Mouse (Mus musculus) CH12.LX (cell line): ENCODE measurements around the gene Nbea. TPM values are rescaled to one million over a fixed set of nuclear protein-coding genes. Genes with fewer than 3 reads are reported as not detected.

Experiments
- DNase-seq: peaks from one replicate; pipeline ENCODE4 v3.0.0-alpha.2; 2013; ENCODE audit errors: extremely low read depth
- H3K27ac ChIP-seq: 2 replicates; pipeline ENCODE4 v1.5.1; 2012; ENCODE audit warnings: low read depth, mild to moderate bottlenecking, control low read depth, moderate library complexity; ENCODE audit not compliant: insufficient read depth
- H3K27me3 ChIP-seq: replicated peaks from 2 replicates; pipeline ENCODE3; 2012; ENCODE audit warnings: inconsistent platforms
- H3K36me3 ChIP-seq, 2 experiments: replicated peaks in 1 of 2; 2 replicates each; pipeline versions ENCODE3 to v1.6.1; 2012; ENCODE audit warnings: inconsistent platforms in 1 of 2, low read length in 1 of 2, mild to moderate bottlenecking in 1 of 2, mixed read lengths in 1 of 2, moderate library complexity in 1 of 2; ENCODE audit not compliant: control insufficient read depth in 1 of 2, insufficient read depth in 1 of 2
- H3K4me1 ChIP-seq, 2 experiments: 2 replicates each; pipeline ENCODE4 v1.6.1; 2012; ENCODE audit warnings: inconsistent platforms in 1 of 2, moderate library complexity in 1 of 2; ENCODE audit not compliant: insufficient read depth in 2 of 2, control insufficient read depth in 1 of 2
- H3K4me2 ChIP-seq: 2 replicates; pipeline ENCODE4 v1.6.1; 2012; ENCODE audit warnings: low read depth, mild to moderate bottlenecking, control low read depth; ENCODE audit not compliant: poor library complexity, insufficient read depth, severe bottlenecking
- H3K4me3 ChIP-seq, 3 experiments: fragments of 150-350 bp in 1 of 3; sonication (generic) in 1 of 3; replicated peaks in 1 of 3; 2 replicates each; pipeline versions ENCODE3 to v1.5.1; 2011 to 2012; ENCODE audit warnings: low read depth in 2 of 3, low read length in 2 of 3, mild to moderate bottlenecking in 2 of 3, moderate library complexity in 2 of 3, control low read depth in 1 of 3, improper control_type of control experiment in 1 of 3, inconsistent platforms in 1 of 3, mixed read lengths in 1 of 3; ENCODE audit not compliant: poor library complexity in 1 of 3
- H3K79me2 ChIP-seq: replicated peaks from 2 replicates; pipeline ENCODE4 v1.6.1; 2012; ENCODE audit warnings: mild to moderate bottlenecking, moderate library complexity; ENCODE audit not compliant: control insufficient read depth, poor library complexity, insufficient read depth, severe bottlenecking; ENCODE audit errors: extremely low read depth
- H3K9ac ChIP-seq: 2 replicates; pipeline ENCODE4 v1.6.1; 2012; ENCODE audit warnings: low read depth, mild to moderate bottlenecking, control low read depth, moderate library complexity; ENCODE audit not compliant: insufficient read depth
- H3K9me3 ChIP-seq: replicated peaks from 2 replicates; pipeline ENCODE3; 2012; ENCODE audit warnings: low read length, inconsistent platforms, mixed read lengths
- BHLHE40 ChIP-seq: IDR thresholded peaks from 2 replicates; pipeline ENCODE4 v1.6.1; 2011; ENCODE audit warnings: mild to moderate bottlenecking, low read depth, low read length, improper control_type of control experiment
- E2F4 ChIP-seq: IDR thresholded peaks from 2 replicates; pipeline ENCODE4 v1.6.1; 2011; ENCODE audit warnings: low read depth, low read length, improper control_type of control experiment; ENCODE audit not compliant: insufficient replicate concordance
- ELF1 ChIP-seq: IDR thresholded peaks from 2 replicates; pipeline ENCODE4 v1.6.1; 2014; ENCODE audit warnings: low read depth, mild to moderate bottlenecking, inconsistent platforms, low read length, improper control_type of control experiment
- GABPA ChIP-seq: IDR thresholded peaks from 2 replicates; pipeline ENCODE4 v1.6.1; 2012; ENCODE audit warnings: low read depth, low read length, improper control_type of control experiment, inconsistent platforms; ENCODE audit not compliant: insufficient replicate concordance
- JUND ChIP-seq: conservative IDR thresholded peaks from 2 replicates; pipeline ENCODE4 v1.6.1; 2011; ENCODE audit warnings: low read depth, low read length, improper control_type of control experiment
- MAZ ChIP-seq: IDR thresholded peaks from 2 replicates; pipeline ENCODE4 v1.6.1; 2012; ENCODE audit warnings: low read depth, mild to moderate bottlenecking, inconsistent platforms, low read length, improper control_type of control experiment, moderate library complexity
- MXI1 ChIP-seq: IDR thresholded peaks from 2 replicates; pipeline ENCODE4 v1.6.1; 2011; ENCODE audit warnings: mild to moderate bottlenecking, low read depth, low read length, improper control_type of control experiment
- NELFE ChIP-seq: IDR thresholded peaks from 2 replicates; pipeline ENCODE4 v1.6.1; 2011; ENCODE audit warnings: low read depth, low read length, improper control_type of control experiment
- PAX5 ChIP-seq: IDR thresholded peaks from 2 replicates; pipeline ENCODE4 v1.6.1; 2012; ENCODE audit warnings: low read length, inconsistent platforms, mixed read lengths
- RAD21 ChIP-seq: IDR thresholded peaks from 2 replicates; pipeline ENCODE4 v1.6.1; 2011; ENCODE audit warnings: low read depth, mild to moderate bottlenecking, low read length, improper control_type of control experiment, moderate library complexity
- RCOR1 ChIP-seq: conservative IDR thresholded peaks from 2 replicates; pipeline ENCODE4 v1.6.1; 2012; ENCODE audit warnings: low read depth, mild to moderate bottlenecking, inconsistent platforms, low read length, improper control_type of control experiment
- SIN3A ChIP-seq: IDR thresholded peaks from 2 replicates; pipeline ENCODE4 v1.6.1; 2012; ENCODE audit warnings: low read length, improper control_type of control experiment, inconsistent platforms
- SMC3 ChIP-seq: IDR thresholded peaks from 2 replicates; pipeline ENCODE4 v1.6.1; 2011; ENCODE audit warnings: low read depth, low read length, improper control_type of control experiment
- TBP ChIP-seq: conservative IDR thresholded peaks from 2 replicates; pipeline ENCODE4 v1.6.1; 2011; ENCODE audit warnings: low read depth, low read length, improper control_type of control experiment
- UBTF ChIP-seq: IDR thresholded peaks from 2 replicates; pipeline ENCODE4 v1.6.1; 2012; ENCODE audit warnings: low read depth, mild to moderate bottlenecking, inconsistent platforms, low read length, improper control_type of control experiment, moderate library complexity
- ZC3H11A ChIP-seq: IDR thresholded peaks from 2 replicates; pipeline ENCODE4 v1.6.1; 2012; ENCODE audit warnings: low read depth, mild to moderate bottlenecking, inconsistent platforms, low read length, improper control_type of control experiment
- ZKSCAN1 ChIP-seq: IDR thresholded peaks from 2 replicates; pipeline ENCODE4 v1.6.1; 2012; ENCODE audit warnings: low read depth, inconsistent platforms, low read length, improper control_type of control experiment, borderline replicate concordance
- ZMIZ1 ChIP-seq: IDR thresholded peaks from 2 replicates; pipeline ENCODE4 v1.6.1; 2012; ENCODE audit warnings: low read depth, mild to moderate bottlenecking, inconsistent platforms, low read length, improper control_type of control experiment
- dilution Hi-C: fragments of 300-500 bp; cut with MboI; formaldehyde crosslinking; loops from 2 replicates; pipeline ENCODE4 v1.14.3; 2020; ENCODE audit warnings: low sequenced_read_pairs; ENCODE audit not compliant: extremely low pct_unique_long_range_greater_than_20kb, extremely low pct_ligation_motif_present
- in situ Hi-C: fragments of 300-500 bp; cut with MboI; formaldehyde crosslinking; loops from 3 replicates; pipeline ENCODE4 v1.14.3; 2019; ENCODE audit warnings: low sequenced_read_pairs, low pct_ligation_motif_present, low pct_unique_long_range_greater_than_20kb, mixed read lengths
- polyA plus RNA-seq: library from polyadenylated mRNA; unstranded; fragments of >175 nt; gene quantifications from 2 replicates; pipeline ENCODE4 v1.2.1, GENCODE M21; 2012; ENCODE audit warnings: low read depth; ENCODE audit not compliant: insufficient read length
- total RNA-seq, 2 experiments: library from RNA; depleted of rRNA; stranded (reverse); fragments of 300-350 nt in 1 of 2; fragments of >200 nt in 1 of 2; gene quantifications; 2 replicates each; pipeline ENCODE4 v1.2.3; 2012 to 2014

The Nbea gene
- total and polyA plus RNA-seq, 3 experiments: 0.04 TPM; not detected in 2

DNA sequence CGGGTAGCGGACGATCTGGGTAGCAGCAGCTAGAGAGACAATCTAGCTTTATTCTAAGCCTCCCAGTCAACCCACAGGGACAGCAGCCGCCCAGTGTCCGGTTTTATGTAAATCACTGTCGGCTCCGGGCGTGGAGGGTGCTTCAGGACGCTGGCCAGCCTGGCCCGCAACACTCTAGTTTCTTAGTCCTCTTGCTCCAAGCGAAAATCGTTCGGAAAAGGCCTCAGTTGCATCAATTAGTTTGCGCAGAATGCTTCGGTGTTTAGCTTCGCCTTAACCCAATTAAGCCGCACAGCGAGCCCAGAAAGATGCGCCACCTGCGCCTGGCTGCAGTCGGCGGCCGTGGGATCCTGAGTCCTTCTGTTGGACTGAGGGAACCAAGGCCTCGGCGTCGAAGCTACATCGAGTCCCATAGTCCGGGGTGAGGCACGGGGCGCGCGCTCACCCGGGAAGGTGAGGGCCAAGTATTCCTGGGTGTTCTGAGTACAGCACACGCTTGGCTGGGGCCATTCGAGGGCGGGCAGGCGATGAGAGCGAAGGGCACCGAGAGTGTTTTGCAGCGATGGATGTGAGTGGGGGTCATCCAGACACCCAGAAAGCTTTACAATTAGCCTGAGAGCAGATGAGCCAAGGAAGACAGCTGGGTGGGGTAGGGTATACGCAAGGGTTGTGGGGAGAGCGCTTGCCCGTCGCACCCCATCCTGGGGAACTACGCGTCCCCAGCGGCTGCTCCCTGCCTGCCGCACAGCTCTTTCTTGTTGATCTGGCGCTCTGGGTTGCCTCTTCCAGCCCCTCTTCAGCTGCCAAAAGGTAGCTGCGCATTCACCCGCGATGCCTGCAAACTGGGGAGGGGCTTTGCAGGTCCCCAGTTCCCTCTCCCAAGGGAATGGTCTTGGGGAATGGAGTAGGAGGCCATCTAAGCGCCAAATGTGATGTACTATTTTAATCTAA lies 403.1 kb downstream of the Nbea start:
- no peaks in the 10 kb centered on the region for H3K27me3 ChIP-seq
- dilution Hi-C loops: no loop called here
- no peak overlapping the region for H3K4me3 ChIP-seq
- DNase-seq: no peak
- H3K79me2 ChIP-seq: no peaks in the 10 kb centered on the region
- H3K9ac ChIP-seq: no peak overlapping the region
- no peak for TF ChIP-seq RCOR1
- TF ChIP-seq ZC3H11A: no peak
- TF ChIP-seq NELFE: no peak
- no peak for TF ChIP-seq MXI1
- no peak for TF ChIP-seq MAZ
- TF ChIP-seq BHLHE40: no peak
- no peaks in the 10 kb centered on the region for H3K36me3 ChIP-seq
- H3K4me2 ChIP-seq: no peak overlapping the region
- H3K9me3 ChIP-seq: peaks cover 49% of the 10 kb centered on the region
- no peaks in the 10 kb centered on the region for H3K4me1 ChIP-seq
- in situ Hi-C loops: no loop called here
- no peak overlapping the region for H3K27ac ChIP-seq

DNA sequence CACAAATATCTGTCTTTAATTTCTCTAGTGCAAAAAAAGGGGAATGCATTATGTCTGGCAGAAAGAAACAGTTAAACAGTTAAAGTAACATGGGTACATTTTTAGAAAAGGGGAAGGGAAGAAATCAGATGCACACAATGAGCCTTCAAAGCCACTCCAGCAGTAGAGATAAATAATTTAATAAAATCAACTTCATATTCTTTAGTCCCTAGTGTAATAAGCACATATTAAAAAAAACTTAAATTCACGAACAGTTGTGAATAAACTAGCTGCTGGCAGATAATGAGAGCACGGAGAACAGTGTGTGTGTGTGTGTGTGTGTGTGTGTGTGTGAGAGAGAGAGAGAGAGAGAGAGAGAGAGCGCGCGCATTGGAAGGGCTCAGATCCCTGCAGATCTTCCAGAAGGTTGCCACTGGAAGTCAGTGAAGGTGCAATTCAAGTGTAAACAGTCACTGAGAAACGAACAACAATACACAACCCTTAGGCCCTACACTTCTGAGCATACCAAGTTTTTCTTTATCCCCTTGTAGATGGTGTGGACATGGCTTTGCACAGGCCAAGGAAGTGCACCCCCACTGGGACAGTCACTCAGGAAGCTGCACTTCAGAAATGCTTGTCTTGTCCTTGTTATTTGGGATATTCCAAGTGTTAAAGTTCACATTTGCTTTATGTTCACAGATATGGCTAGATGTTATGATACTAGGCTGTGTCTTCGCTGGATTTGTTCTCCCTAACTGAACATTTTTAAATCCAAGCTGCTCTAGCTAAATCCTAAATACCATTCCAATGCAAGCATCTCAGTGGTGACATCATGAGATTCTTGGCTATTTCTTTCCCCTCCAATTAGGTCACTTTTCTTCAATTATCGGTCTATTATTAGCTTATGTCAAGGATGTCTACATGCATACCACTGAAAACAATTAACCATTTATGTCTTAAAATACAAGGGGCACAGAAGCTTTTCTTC lies 404.5 kb downstream of the Nbea start:
- H3K4me3 ChIP-seq: no peak overlapping the region
- H3K4me1 ChIP-seq: no peaks in the 10 kb centered on the region
- H3K79me2 ChIP-seq: no peaks in the 10 kb centered on the region
- H3K27me3 ChIP-seq: no peaks in the 10 kb centered on the region
- no peak overlapping the region for H3K9ac ChIP-seq
- TF ChIP-seq PAX5: no peak
- TF ChIP-seq SIN3A: no peak
- TF ChIP-seq ZKSCAN1: no peak
- no peak for TF ChIP-seq ZMIZ1
- TF ChIP-seq SMC3: no peak
- no peak for TF ChIP-seq ELF1
- TF ChIP-seq E2F4: no peak
- TF ChIP-seq TBP: no peak
- no peak for TF ChIP-seq GABPA
- TF ChIP-seq MXI1: no peak
- no peak for TF ChIP-seq RAD21
- TF ChIP-seq UBTF: no peak
- no peak for TF ChIP-seq ZC3H11A
- TF ChIP-seq JUND: no peak
- dilution Hi-C loops (no loop called here), in situ Hi-C loops (no loop called here)
- DNase-seq: no peak
- no peaks in the 10 kb centered on the region for H3K36me3 ChIP-seq
- no peak overlapping the region for H3K4me2 ChIP-seq
- H3K27ac ChIP-seq: no peak overlapping the region
- peaks cover 53% of the 10 kb centered on the region for H3K9me3 ChIP-seq
